Mouse (Mus musculus): ENCODE measurements around the gene Naaladl2. TPM values are rescaled to one million over a fixed set of nuclear protein-coding genes. Genes with fewer than 3 reads are reported as not detected.

Naaladl2 gene
- total RNA-seq, 4 experiments from 2014 or later, result 3.7 to 5.5 (median 4.1) TPM

GRCm38 (mm10) chr3:23972747-23973667 is 1171.1 kb downstream of the Naaladl2 start:
- no peak for DNase-seq (ENCODE audit: low spot score in 2 of 2)

- no peak for DNase-seq (ENCODE audit: low spot score in 2 of 2)
Observed at GRCm38 (mm10) chr3:23962961-23963621, 1181.0 kb downstream of the Naaladl2 start.

DNA sequence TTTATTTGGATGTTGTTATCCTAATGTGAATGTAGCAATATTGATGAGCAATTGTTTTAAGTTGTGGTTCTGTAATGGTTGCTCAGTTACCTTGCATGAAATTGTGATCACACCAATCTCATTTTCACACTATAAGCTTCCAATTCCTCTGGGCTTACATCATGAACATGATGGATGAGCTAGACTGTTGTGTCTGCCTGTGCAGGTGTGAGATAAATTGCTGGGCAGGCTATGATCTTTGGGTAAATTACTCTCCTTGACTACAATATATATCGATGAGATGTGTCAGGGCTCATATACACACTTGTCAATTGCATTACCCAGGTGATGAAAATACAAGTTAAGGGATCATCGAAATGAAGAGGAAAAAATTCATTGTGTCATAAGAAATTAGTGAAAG is 1197.9 kb downstream of the Naaladl2 start:
- no peak for DNase-seq (ENCODE audit: low spot score in 2 of 2)

DNA sequence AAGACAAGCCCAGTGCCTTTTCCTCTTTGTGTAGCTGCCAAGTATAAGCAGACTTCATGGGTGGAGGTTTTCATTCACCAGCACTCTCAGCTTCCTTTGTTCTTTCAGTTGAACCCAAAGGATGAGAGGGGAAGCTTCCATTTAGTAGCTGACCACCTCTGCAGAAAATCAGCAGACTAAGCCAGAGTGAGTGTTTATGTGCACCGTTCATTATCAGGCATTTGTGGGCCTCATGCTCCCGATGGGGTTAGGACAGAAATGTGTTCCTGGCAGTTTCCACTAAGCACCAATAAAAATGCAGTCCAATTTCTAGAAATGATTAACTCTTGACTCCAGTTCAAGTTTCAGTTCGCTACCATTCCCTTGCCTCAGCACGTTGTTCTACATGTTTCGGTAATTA is 1206.8 kb downstream of the Naaladl2 start:
- DNase-seq (ENCODE audit: low spot score in 2 of 2), result no peak

DNA sequence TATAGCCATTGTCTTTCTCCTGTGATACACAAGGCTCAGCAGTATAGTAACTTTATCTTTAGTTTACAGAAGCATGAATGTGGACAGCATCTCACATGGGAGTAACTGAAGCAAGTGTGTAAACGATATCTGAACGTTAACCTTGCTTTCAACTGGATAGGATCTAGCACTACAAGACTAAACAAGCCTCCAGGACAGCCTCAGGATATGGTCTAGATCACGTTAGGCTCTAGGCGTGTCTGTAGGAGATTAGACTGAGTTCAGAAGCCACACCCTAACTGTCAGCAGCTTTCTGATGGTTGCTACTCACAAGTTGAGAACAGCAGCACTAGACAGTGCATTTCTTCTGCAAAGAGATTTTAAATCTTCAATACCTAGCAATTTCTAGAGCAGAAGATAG is 1216.0 kb downstream of the Naaladl2 start:
- no peak for DNase-seq (ENCODE audit: low spot score in 2 of 2)

- DNase-seq (ENCODE audit: low spot score in 2 of 2), result no peak
Observed at GRCm38 (mm10) chr3:23907682-23908081, 1236.4 kb downstream of the Naaladl2 start.

DNA sequence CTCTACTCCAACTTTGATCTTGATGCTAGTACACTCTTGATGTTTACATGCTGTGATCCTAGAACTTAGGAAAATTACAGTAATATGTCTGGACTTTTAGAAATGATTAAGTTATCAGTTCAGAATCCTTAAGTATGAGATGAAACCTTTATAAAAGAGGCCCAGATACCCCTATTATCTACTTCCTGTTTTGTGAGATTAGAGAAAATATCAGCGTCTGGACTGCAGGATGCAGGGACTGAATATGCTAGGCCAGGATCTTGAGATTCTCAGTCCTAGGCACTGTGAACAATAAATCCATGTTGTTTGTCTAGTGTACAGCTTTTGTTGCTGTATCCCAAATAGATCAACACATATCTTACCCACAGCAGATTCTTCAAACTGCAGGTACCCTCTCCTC is 1278.4 kb downstream of the Naaladl2 start:
- DNase-seq (ENCODE audit: low spot score in 2 of 2), result no peak

GRCm38 (mm10) chr3:23857275-23857674 is 1286.8 kb downstream of the Naaladl2 start:
- DNase-seq (ENCODE audit: low spot score in 2 of 2), result no peak

DNA sequence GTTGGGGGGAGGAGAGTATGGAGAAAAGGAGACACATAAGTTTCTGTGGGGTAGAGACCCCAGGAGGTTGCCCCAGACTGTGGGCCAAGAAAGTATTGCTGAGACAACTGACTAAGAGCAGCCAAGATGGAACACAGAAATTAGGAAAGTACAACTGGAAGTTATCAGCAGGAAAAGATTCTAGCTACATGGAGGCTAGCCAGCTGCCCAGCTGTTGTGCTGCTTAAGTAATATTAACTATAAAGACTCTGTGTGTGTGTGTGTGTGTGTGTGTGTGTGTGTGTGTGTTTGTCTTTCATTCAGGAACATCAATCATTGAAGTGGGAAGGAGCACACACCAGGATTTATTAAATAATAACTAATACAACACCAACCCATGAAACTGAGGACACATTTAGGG is 1326.5 kb downstream of the Naaladl2 start:
- no peak for DNase-seq (ENCODE audit: low spot score in 2 of 2)

DNA sequence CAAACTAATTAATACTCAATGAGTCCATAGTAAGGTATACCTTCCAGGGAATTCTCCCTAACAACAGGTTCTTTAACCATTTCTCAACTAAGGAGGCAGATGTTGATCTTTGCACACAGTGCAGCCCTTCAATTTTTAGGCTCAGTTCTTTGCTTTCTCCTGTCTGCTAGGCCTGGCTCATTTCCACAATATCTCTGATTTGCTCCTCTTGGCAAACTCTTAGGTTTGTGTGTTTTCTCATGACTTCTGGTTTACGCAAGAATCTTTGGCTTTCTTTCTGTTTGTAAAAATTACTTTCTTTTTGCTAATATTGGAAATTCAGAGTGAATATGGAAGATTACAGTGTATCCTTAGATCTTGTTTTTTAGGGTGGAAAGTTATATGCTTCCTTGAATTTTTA is 1385.3 kb downstream of the Naaladl2 start:
- no peak for DNase-seq (ENCODE audit: low spot score in 2 of 2)
